Mouse (Mus musculus): ENCODE measurements around the gene Gm12355.

Gene Gm12355

GRCm38 (mm10) chr11:98580301-98581121, 45.0 kb downstream of the Gm12355 start:
- DNase-seq, result no peak

DNA sequence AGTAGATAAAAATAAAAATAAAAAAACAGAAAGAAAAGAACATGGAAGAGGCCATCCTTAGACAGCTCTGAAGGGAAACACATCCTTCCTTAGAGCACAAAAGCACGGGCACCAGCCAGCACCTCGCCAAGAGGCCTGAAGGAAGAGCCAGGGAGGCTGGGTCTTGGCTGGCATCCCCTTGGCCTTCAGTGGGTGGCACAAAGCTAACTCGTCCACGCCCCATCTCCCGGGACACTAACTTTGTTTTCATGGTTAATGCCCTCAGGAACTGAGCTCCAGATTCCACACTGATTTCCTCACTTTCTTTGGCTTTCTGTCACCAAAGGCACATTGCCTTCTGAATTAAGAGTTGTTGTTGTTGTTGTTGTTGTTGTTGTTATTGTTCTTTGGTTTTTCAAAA, 47.7 kb downstream of the Gm12355 start:
- no peak for DNase-seq

Measured in embryo, embryonic 11 days (tissue).